Mouse (Mus musculus): ENCODE data around the gene Iqsec2. TPM values are rescaled to one million over a fixed set of nuclear protein-coding genes. Genes with fewer than 3 reads are reported as not detected.
"Not testable (repeated sequence)": the region's sequence is repeated elsewhere in the genome, so short reads cannot be mapped to it uniquely, and the experiment has no call there.

Iqsec2 gene
- polyA plus RNA-seq, 2 experiments from 2014 or later, result 0.18 to 0.34 TPM

DNA sequence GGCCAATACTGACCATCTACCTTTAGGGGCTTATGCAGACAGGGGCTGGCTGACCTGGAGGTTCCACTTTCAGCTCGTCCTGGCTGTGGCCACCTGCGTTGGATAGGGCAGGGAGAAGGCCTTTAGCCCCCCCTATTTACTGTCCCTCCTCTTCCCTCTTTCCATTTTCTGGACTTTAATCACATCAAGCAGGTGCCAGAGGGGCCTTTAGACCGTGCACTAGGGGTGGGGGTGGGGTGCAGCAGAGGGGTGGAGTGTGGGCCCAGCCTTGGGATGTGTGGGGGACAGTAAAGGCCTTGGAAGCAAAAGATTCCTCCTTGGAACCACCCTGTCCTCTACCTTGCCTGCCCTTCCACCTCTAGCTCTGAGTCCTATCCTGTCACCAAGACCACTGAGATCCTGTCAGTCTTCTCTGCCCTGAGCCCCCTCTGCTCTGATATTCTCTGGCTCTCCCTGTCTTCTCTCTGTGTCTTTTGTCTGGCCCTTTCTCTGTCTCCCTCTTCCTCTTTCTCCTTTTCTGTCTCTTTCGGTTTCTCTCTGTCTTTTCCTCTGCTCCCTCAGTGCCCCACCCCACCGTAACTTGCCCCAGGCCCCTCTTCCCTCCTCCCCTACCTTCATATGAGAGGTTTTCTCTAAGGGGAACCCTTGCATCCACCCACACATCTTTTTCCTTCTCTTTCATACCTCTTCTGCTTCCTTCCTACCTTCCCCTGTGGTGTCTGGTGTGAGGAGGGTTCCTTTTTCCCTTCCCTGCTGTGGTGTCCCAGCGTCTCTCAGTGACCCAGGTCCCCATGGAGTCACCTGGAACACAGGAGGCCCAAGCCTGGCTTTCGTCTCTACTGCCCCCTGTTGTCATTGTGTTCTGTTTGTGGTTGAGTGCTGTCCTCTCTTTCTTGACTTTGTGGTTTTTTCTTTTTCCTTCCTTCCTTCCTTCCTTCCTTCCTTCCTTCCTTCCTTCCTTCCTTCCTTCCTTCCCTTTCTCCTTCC lies 35.9 kb downstream of the Iqsec2 start:
- no peak for ATAC-seq

DNA sequence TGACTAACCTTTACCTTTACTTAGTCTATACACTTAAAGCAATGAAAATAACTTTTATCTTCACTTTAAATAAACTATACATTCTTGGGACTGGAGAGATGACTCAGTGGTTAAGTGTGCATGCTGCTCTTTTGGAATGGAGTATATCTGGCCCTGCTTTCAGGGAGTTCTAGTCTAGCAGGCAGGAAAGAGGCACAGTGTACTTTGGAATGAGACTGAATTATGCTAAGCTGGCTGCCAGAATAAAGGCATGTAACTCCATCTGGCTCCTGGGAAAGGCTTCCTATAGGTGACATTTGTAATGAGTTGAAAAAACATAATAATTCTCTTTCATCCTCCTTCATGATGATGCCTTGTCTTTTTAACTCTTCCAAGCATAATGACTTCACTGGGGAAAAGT lies 43.1 kb downstream of the Iqsec2 start:
- ATAC-seq, result no peak

DNA sequence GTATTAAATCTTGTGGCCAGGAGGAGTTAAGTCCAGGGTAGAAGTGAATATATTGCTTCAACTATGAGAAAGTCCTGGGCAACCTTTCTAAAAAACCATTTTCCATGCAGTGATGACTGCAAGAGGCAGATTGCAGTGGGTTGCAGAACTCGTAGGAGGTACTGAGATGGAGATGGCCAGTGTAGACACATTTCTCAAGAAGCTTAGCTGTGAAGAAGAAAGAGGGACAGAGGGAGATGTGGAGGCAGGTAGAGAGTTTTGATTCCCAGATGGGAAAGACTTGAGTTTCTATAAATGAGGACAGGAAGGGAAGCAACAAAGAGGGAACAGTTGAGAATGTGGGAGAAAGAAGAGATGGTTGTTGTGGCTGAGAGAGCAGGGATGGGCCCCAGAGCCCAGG lies 47.2 kb downstream of the Iqsec2 start:
- no peak for ATAC-seq

DNA sequence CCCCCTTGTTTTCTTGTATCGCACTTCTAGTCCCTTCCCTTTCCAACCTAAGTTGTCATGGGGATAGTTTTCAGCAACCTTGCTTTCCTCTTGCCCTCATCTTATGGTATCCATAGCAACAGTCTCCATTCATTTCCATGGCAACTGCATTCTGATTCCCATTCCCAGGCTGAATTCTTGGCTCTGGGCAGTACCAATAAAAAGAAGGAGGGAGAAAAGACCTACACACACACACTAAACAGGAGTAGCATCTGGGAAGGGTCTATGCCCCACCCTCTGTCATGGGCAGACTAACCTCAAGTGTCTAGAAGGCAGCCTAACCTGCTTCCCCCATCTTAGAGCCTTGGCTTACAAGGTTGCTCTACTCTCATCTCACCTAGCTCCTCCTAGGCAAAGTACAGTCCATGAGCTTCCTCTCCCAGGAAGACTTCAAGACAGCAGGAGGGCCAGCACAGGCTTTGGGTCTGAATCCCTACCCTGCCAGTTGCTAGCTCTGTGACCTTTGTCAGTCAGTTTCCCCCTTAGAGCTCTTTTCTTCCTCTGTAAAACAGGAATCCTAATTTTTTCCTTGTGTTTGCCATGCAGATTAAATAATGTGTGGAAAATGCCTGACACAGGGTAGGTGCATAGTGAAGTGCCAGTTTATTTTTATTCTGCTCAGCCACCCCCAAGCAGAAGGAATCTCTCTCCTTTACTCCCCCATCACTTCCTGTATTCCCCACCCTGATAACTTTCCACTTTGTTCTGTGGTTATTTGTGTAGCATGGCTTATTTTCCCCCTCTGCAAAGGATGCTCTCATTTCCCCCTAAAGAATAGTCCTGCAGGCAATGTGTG lies 54.0 kb downstream of the Iqsec2 start:
- no peak for ATAC-seq

DNA sequence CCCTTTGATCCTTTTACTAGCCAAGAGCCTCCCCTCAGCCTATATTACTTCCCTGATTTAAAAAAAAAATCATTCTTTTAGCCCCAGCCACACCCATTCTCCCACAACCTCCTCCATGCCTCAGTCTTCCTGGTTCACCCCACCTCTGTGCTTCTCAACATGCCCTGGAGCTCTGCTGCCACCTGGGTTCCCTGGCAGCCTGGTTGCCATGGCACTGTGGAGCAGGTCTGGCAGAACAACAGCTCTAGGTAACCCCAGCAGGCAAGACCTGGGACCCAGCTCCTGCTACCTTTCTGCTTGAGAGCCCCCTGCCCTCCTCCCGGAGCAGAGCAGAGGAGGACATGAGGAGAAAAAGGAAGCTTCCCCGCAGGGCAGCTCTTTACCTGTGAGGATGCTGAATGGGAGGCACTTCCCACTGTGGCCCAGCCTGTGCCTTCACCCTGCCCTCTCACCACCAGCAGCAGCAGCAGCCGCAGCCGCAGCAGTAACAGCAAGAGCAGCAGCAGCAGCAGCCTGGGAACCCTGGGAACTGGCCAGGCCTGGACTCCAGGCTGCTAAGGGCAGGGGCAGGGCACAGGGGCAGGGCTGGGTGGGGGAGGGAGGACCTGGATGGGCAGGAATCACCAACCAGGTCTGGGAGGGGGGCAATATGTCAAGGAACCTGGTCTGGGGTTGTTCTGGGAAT lies 57.8 kb downstream of the Iqsec2 start:
- no peak for ATAC-seq

DNA sequence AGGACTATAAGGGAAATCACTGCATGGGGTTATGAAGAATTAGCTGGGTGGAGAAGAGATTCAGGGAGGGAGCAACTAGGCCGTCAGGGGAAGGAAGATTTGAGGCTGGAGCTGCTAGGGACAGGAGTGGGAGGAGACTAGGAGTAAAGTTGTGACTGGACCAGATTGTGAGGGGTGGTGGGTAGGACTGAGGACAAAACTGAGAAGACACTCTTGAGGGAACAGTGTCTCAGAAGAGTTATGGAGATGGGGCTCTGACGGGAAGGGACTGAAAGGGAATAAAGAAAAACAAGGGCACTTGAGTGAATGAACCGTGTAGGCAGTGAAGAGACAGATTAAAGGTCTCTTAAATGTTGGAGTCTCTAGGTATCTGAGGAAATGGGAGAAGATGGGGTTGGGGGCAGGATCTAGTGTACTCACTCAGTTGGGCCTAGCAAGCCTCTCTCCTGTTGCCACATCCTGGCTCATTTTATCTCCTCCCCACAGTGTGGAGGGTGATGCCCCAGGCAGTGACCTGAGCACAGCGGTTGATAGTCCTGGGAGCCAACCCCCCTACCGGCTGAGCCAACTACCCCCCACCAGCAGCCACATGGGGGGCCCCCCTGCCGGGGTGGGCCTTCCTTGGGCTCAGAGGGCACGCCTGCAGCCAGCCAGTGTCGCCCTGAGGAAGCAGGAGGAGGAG lies 58.5 kb downstream of the Iqsec2 start:
- ATAC-seq, result no peak

DNA sequence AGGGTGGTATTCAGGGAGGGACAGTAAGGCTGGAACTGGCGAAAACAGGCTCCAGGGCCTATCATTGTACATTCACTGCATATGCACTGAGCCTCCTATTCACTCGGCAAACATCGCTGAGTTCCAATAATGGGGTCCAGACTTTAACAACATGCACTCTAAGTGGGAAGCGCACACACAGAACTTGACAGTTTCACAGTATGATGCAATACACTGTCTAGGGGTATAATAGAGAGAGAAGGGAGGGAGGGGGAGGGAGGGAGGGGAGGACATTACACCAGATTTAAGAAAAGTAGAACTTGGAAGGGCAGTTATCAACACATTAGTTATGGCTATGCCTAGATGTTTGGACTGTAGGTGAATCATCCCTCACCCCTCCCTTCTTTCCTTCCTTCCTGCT lies 59.2 kb downstream of the Iqsec2 start:
- no peak for ATAC-seq

DNA sequence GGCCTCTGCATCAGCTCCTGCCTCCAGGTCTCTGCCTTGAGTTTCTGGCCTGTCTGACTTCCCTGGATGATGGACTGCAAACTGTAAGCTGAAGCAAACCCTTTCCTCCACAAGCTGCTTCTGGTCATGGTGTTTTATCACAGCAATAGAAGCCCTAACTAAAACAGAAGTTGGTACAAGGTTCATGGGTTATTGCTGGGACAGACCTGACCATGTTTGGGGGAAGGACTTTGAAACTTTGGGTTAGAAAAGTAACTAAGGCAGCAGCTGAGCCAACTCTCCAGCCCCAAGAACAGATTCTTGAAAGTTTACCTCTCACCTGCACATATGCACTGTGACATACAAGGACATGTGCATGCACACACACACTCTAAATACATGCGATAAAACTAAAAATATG lies 61.4 kb downstream of the Iqsec2 start:
- no peak for ATAC-seq

DNA sequence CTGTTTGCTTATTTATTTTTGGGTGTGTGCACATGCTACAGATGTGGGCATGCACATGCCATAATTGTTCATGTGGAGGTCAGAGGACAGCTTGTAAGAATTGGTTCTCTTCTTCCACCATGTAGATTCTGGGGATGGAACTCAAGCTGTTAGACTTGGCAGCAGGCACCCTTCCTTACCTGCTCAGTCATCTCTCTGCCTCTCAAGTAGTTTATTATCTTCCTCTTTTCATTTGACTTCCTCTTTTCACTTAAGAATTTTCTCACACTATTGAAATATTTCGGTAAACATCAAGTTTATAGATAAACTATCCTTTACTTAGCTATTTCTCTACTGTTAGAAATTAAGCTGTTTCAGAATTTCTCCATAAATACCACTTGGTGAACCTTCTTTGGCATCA lies 70.6 kb downstream of the Iqsec2 start:
- no peak for ATAC-seq

DNA sequence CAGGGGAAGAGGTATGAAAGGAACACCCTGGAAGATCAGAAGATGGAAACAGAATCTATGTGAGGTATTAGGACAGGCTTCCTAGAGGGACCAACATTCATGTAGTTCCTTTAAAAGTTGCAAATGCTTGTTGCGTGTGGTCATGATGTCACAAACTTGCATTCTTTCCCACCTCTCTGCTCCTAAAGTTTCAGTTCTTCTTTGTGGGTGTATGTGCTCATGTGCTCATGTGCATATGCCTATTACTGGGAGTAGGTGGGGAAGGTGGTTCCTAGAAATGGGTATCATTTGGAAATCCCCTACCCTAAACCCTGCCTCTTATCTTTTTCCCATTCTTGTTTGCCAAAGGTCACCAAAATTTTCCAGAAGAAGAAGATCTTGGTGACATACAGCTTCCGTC lies 74.5 kb downstream of the Iqsec2 start:
- ATAC-seq, result no peak

DNA sequence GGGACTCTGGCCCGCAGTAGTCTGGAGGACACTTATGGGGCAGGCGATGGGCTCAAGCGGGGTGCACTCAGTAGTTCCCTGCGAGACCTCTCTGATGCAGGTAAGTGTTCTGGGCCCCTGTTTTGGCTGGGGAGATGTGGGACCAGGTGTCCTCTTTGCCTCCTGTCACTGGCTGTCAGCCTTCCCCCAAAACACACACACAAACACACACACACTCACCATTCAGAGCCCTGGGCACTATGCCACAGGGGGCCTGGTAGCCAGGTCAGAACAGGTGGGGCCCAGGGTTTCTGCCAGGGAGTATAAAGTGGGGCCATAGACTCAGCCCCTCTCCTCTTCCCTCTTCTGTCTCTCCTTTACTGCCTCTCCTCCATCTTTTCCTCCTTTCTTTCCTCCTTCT lies 77.7 kb downstream of the Iqsec2 start:
- no peak for ATAC-seq

DNA sequence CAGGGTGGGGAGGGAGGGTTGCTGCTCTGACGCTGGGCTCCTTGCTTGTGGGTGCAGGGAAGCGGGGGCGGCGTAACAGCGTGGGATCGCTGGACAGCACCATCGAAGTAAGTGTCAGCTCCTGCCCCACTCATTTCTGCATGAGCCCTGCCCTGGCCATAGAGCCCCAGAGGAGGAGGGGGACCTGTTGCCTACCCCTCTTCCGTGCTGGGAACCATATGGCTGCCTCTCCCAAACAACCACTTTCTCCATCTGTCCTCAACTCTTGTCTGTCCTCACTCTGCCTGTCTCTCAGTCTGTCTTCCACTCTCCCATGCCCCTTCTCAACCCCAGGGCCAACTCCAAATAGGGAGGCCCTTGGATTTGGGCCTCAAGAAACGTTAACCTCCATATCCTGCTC lies 78.2 kb downstream of the Iqsec2 start:
- no peak for ATAC-seq

DNA sequence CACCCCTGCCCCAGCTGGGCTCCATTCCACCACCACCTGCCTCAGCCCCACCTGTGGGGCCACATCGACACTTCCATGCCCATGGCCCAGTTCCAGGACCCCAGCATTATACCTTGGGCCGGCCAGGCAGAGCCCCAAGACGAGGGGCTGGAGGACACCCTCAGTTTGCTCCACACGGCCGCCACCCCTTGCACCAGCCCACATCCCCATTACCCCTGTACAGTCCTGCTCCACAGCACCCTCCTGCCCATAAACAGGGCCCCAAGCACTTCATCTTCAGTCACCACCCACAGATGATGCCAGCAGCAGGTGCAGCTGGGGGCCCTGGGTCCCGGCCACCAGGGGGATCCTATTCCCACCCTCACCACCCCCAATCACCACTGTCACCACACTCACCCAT lies 79.2 kb downstream of the Iqsec2 start:
- ATAC-seq, result no peak

DNA sequence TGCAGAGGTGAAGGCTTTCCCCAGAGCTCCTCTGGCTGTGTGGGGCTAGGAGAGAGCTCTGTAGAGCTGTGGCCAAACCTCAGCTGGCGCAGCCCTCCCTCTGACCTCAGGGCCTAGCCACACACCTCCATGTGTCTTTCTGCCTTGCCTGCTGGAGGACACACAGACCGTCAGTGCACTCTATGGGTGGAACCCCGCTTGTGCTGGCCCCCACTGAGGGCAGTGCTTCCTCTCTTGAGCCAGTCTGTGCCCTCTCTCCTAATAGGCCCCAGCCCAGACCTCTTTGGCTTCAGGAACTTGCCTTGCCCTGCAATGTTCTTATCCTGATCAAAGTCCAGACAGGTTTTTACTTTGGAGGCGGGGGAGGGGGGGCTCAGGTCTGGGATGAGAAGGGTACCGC lies 80.2 kb downstream of the Iqsec2 start:
- ATAC-seq, result no peak

DNA sequence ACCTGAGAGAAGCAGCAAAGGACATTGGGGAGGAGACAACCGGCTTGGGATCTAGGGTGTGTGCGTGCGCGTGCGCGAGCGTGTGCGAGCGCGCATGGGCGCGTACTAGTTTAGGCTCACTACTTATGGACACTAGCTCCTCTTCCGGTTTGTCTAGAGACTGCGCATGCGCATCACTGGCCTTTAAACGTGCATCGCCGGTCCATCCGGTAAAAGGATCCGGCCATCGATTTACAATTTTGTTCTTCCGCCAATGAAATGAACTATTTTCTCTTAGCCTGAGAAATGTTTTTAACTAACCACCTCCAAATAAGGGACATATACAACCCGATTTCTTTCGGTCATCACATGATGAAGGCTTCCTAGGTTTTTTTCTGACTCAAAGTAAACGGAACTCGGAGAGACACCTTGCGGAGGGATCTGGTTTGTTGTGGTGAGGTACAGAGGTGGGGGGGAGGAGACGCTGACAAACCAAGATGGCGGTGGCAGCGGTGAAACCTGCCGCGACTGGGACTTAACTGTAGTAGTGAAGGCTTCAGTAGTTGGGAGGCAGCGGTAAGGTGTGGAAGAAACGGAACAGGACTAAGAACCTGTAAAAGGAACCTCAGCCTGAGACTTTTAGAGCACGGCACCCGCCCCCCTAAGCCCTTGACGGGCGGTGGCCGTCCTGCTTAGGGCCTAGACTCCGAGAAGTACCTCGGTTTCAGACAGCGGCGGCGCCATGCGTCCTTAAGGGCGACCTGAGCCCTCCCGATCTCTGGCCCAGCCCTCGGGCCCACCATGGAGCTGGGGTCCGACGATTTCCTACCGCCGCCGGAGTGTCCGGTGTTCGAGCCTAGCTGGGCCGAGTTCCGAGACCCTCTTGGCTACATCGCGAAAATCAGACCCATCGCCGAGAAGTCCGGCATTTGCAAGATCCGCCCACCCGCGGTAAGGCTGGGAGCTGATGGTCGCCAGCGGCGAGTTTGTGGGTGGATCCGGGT lies 89.0 kb downstream of the Iqsec2 start, which contains the start of gene Kdm5c:
TSS of gene Kdm5c (plus strand) at position 240 of the 983 bp plus-strand sequence.
- ATAC-seq, result peak; percentile 95

DNA sequence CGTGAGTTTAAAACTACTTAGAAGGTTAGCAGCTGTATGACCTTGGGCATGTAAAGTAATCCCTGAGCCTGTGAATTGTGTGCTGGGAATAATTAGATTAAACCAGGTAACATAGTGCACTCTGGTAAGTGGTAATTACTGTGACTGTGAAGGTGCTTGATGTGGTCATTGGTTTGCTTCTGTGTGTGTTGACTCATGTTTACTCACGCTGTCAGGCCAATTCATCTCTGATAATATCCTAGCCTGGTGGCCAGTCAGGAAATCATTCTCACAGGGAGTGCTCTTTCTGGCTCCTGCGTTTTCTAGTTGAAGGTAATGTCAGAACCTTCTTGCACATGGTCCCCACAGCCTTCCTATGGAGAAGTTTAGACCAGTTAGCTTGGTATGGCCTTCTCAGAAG lies 90.1 kb downstream of the Iqsec2 start:
- ATAC-seq, result no peak

DNA sequence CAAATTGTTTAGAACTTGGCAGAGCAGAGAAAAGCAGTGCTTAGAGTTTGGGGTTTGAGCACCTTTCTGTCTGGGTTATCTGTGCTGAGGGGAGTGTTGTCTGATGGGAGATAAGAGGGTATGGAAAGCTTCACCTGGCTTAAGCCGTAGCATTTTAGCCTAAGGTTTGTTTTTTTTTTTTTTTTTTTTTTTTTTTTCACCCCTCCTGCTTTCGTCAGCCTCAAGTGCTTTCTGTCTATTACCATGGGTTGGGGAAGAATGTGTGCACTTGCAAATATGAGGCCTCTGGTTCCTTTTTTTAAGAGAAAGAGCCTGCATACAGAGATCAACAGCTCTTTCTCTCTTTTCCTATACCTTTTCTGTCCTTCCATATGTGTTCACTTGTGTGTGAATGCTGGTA lies 91.7 kb downstream of the Iqsec2 start:
- ATAC-seq, result no peak

DNA sequence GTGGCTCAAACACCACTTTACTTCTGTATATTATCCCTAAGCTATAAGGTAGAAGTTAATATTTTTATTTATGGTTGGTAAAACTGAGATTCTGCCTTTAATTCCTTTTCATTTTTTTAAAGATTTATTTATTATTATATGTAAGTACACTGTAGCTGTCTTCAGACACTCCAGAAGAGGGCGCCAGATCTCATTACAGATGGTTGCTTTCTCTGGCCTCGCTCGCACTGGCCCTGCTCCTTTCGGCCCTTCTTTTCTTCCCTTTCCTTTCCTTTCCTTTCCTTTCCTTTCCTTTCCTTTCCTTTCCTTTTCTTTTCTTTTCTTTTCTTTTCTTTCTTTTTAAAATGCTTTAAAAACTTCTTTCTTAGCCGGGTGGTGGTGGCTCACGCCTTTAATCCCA lies 99.1 kb downstream of the Iqsec2 start:
- ATAC-seq, result not testable (repeated sequence)

DNA sequence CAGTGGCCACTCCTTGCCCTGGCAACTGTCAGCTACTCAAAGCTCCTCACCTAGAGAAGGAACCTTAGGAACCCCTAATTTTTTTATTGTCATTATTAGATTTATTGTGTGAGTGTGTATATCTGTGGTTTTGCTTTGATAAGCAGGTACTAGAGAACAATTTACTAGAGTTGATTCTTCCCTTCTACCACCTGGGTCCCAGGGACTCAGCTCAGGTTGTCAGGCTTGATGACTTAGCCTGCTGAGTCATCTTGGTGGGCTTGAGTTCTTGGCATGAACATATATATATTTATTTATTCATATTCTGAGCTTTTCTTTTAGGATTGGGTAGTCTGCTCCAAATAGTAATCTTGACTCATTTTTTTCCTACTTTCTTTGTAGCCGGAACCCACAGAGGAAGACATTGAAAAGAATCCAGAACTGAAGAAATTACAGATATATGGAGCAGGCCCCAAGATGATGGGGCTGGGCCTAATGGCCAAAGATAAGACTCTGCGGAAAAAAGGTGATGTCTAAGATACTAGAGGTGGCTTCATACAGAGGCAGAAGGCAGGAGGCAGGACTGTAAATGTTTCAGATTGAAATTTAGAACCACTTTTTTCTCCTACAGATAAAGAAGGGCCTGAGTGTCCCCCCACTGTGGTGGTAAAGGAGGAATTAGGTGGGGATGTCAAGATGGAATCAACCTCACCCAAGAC lies 100.6 kb downstream of the Iqsec2 start:
- no peak for ATAC-seq

DNA sequence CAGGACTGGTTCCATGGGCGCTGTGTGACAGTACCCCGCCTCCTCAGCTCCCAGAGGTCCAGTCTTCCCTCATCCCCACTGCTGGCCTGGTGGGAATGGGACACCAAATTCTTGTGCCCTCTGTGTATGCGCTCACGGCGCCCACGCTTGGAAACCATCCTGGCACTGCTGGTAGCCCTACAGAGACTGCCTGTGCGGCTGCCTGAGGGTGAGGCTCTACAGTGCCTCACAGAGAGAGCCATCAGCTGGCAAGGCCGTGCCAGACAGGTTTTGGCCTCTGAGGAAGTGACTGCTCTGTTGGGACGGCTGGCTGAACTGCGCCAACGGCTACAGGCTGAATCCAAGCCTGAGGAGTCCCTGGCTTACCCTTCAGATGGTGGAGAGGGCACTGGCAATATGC lies 127.1 kb downstream of the Iqsec2 start:
- no peak for ATAC-seq

Data from CD4-positive, CD25-positive, alpha-beta regulatory T cell, adult 4 months (primary cell).